Mouse (Mus musculus) midbrain, embryonic 11.5 days (tissue): ENCODE results near the gene Rbm11. TPM values are rescaled to one million over a fixed set of nuclear protein-coding genes. Genes with fewer than 3 reads are reported as not detected.

Experiments used
- ATAC-seq: fragments of 200-750 bp; cut with Nextera tagmentation; 2 replicates; pipeline ENCODE4 v1.8.0; 2017; ENCODE audit warnings: moderate TSS enrichment, moderate library complexity; ENCODE audit not compliant: low FRiP score
- DNase-seq: peaks from one replicate; pipeline ENCODE4 v3.0.0; 2015; ENCODE audit warnings: low spot score; ENCODE audit errors: missing footprints
- H3K27ac ChIP-seq: fragments of 300-500 bp; sonication (generic); 2 replicates; pipeline ENCODE4 v1.5.1; 2014; ENCODE audit warnings: low read depth, low read length
- H3K27me3 ChIP-seq: fragments of 300-500 bp; sonication (generic); 2 replicates; pipeline ENCODE4 v1.6.1; 2014; ENCODE audit warnings: mild to moderate bottlenecking, low read length, moderate library complexity, mixed read lengths; ENCODE audit not compliant: control insufficient read depth, insufficient read depth
- H3K36me3 ChIP-seq: fragments of 300-500 bp; sonication (generic); 2 replicates; pipeline ENCODE4 v1.6.1; 2014; ENCODE audit warnings: mild to moderate bottlenecking, low read length, moderate library complexity, mixed read lengths; ENCODE audit not compliant: control insufficient read depth, insufficient read depth
- H3K4me1 ChIP-seq: fragments of 300-500 bp; sonication (generic); 2 replicates; pipeline ENCODE4 v1.6.1; 2014; ENCODE audit warnings: low read length; ENCODE audit not compliant: control insufficient read depth, insufficient read depth
- H3K4me2 ChIP-seq: fragments of 300-500 bp; sonication (generic); 2 replicates; pipeline ENCODE4 v1.6.1; 2014; ENCODE audit warnings: mild to moderate bottlenecking, moderate library complexity
- H3K4me3 ChIP-seq: fragments of 300-500 bp; sonication (generic); 2 replicates; pipeline ENCODE4 v1.5.1; 2014; ENCODE audit warnings: low read depth, low read length
- H3K9ac ChIP-seq: fragments of 300-500 bp; sonication (generic); 2 replicates; pipeline ENCODE4 v1.6.1; 2014; ENCODE audit warnings: low read length
- H3K9me3 ChIP-seq: fragments of 300-500 bp; sonication (generic); 2 replicates; pipeline ENCODE4 v1.6.1; 2016; ENCODE audit warnings: low read length; ENCODE audit not compliant: control insufficient read depth
- WGBS: fragments of 180-500 bp; shearing (Covaris S2); extraction: QIAGEN DNeasy Blood & Tissue Kit; methylation state at CpG from one replicate; pipeline ENCODE4 v1.1.7; 2014; 5-methylcytosine and 5-hydroxymethylcytosine counted together
- polyA plus RNA-seq: library from polyadenylated mRNA; unstranded; fragments of >200 nt; fragmentation: Nextera tagmentation; extraction: Ambion mirVana; gene quantifications from 2 replicates; pipeline ENCODE4 v1.2.1, GENCODE M21; 2014

Rbm11 gene
- polyA plus RNA-seq, 1 experiment from 2014 or later = 0.79 TPM

DNA sequence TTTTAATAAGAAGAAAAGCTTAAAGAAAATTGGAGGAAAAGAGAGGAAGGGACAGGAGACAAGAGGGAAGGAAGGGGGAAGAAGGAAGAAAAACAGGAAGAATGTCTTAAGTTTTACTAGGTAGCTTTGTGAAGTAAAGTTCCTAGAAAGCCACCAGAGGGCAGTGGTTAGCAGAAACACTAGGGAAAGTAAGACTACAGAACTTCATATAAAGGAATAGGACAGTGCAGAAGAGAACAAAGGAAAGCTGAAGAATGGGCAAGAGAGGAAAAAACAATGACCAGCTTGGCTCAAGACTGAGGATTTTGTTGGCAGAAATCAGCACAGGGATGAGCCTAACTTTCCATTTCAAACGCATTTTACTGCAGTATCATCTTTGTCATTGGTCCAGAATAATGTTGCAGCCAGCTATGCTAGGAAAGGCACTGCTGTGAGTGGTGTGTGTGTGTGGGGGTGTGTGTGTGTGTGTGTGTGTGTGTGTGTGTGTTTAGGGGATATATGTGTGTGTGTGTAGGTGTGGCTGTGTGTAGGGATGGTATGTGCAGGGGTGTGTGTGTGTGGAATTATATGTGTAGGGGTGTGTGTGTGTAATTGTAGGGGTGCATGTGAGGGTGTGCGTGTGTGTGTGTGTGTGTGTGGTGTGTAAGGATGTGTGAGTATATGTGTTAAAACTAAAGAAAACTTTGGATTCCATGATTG, 25.2 kb downstream of the Rbm11 start:
- Histone ChIP-seq H3K27me3 (no peaks in the 10 kb centered on the region), H3K27ac (no peak overlapping the region), H3K36me3 (no peaks in the 10 kb centered on the region), H3K4me2 (no peak overlapping the region), H3K4me3 (no peak overlapping the region), H3K9me3 (no peaks in the 10 kb centered on the region), H3K9ac (no peak overlapping the region), H3K4me1 (no peaks in the 10 kb centered on the region)
- DNase-seq = peak; percentile 91
- ATAC-seq = peak; percentile 71
- WGBS = 74% methylated on average over 2 of the region's 2 CpGs

DNA sequence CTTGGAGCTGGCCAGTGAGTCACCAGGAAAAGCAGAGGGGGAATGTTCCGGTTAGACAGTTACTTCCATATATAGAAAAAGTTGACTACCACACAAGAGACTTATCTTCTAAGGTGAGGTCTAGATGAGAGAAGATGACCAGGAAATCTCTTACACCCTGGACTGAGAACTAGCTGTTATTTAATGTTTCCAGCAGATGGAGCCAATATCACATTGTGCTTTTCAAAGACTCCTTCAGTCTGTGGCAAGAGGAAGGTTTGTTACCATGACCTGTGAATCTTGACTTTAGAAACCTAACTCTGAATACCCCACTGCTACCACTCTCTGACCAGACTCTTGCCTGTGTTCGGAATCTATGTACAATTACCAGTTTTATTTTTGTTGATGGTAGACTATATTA, 35.2 kb downstream of the Rbm11 start:
- DNase-seq = no peak
- Histone ChIP-seq H3K27me3 (no peaks in the 10 kb centered on the region), H3K4me1 (no peaks in the 10 kb centered on the region), H3K4me3 (no peak overlapping the region), H3K9ac (no peak overlapping the region), H3K4me2 (no peak overlapping the region), H3K36me3 (no peaks in the 10 kb centered on the region), H3K9me3 (no peaks in the 10 kb centered on the region), H3K27ac (no peak overlapping the region)
- no peak for ATAC-seq
- WGBS = 84% methylated on average over 2 of the region's 2 CpGs

Other genes with a start within 250 kb of the Rbm11 start
- gene Lipi, start 6.8 kb upstream of the Rbm11 start, polyA plus RNA-seq = not detected in 2 replicates
- gene Hspa13, start 174.3 kb downstream of the Rbm11 start, polyA plus RNA-seq = 42.8 and 48.7 TPM in 2 replicates